ENCODE assay signal across 8 mouse cellular contexts in genomic region chr9:14614931-14615880, GRCm38 (mm10). TPM values are rescaled to one million over a fixed set of nuclear protein-coding genes. Genes with fewer than 3 reads are reported as not detected.
A peak's percentile ranks its signal among the peaks of the same experiment; 100 is the strongest.
DNase-seq lines count a peak whose midpoint lies in the region; ATAC-seq and TF ChIP-seq lines count a peak whose summit lies in the region.

No protein-coding gene starts in this region.

- peak overlapping the region; percentile 77 for H3K4me2 ChIP-seq in forebrain, embryonic 12.5 days
- H3K4me2 ChIP-seq in limb, embryonic 15.5 days: peak overlapping the region; percentile 70
- peak overlapping the region; percentile 70 for H3K4me2 ChIP-seq in midbrain, postnatal 0 days (ENCODE audit: low read depth, low read length, poor library complexity, severe bottlenecking)

- peak; percentile 83 for ATAC-seq in forebrain, embryonic 12.5 days (ENCODE audit: low FRiP score)
- peak; percentile 77; the same call in 1 of the 2 replicates for ATAC-seq in limb, embryonic 15.5 days (ENCODE audit: insufficient number of reproducible peaks, low FRiP score, low TSS enrichment, low read depth)
- peak; percentile 78 for ATAC-seq in midbrain, postnatal 0 days (ENCODE audit: low FRiP score)

- WGBS in forebrain, embryonic 12.5 days: 16% methylated on average over 21 of the region's 33 CpGs
- 10% methylated on average over 33 of the region's 33 CpGs for WGBS in hindbrain, embryonic 10.5 days
- 13% methylated on average over 27 of the region's 33 CpGs for WGBS in limb, embryonic 15.5 days
- 12% methylated on average over 31 of the region's 33 CpGs for WGBS in midbrain, postnatal 0 days

- DNase-seq in cerebellum, postnatal 14 days: peak; percentile 39 to 46
- no peak for DNase-seq in cerebellum, adult 8-10 months
- peak; percentile 61 for DNase-seq in adipocyte (ENCODE audit: low spot score)
- peak; percentile 81 for DNase-seq in hindbrain, embryonic 10.5 days (ENCODE audit: low spot score)
- DNase-seq in midbrain, postnatal 0 days (ENCODE audit: low spot score): peak; percentile 37
- no peak for DNase-seq in thymus, postnatal 14 days

- peaks cover 36% of the 10 kb centered on the region for H3K4me1 ChIP-seq in forebrain, embryonic 12.5 days
- peaks cover 42% of the 10 kb centered on the region for H3K4me1 ChIP-seq in hindbrain, embryonic 10.5 days (replicated peaks)
- H3K4me1 ChIP-seq in limb, embryonic 15.5 days: peaks cover 40% of the 10 kb centered on the region
- peaks cover 16% of the 10 kb centered on the region for H3K4me1 ChIP-seq in midbrain, postnatal 0 days (ENCODE audit: insufficient read depth, low read length)

- H3K27me3 ChIP-seq in forebrain, embryonic 12.5 days: peaks cover 7% of the 10 kb centered on the region; the same call in 1 of the 2 replicates
- H3K27me3 ChIP-seq in hindbrain, embryonic 10.5 days (ENCODE audit: insufficient read depth, poor library complexity, severe bottlenecking): peaks cover 12% of the 10 kb centered on the region; the same call in 1 of the 2 replicates
- H3K27me3 ChIP-seq in limb, embryonic 15.5 days: no peaks in the 10 kb centered on the region
- H3K27me3 ChIP-seq in midbrain, postnatal 0 days (ENCODE audit: insufficient read depth, low read length): no peaks in the 10 kb centered on the region

- peak overlapping the region; percentile 81 for H3K27ac ChIP-seq in forebrain, embryonic 12.5 days
- H3K27ac ChIP-seq in hindbrain, embryonic 10.5 days: peak overlapping the region; percentile 98
- peak overlapping the region; percentile 92 for H3K27ac ChIP-seq in limb, embryonic 15.5 days
- H3K27ac ChIP-seq in midbrain, postnatal 0 days (ENCODE audit: low read depth, low read length): peak overlapping the region; percentile 68; the same call in 1 of the 2 replicates

- TF ChIP-seq CTCF in midbrain, postnatal 0 days (IDR thresholded peaks at IDR 0.05): no peak

- peak overlapping the region; percentile 88 for H3K9ac ChIP-seq in forebrain, embryonic 12.5 days
- peak overlapping the region; percentile 67 for H3K9ac ChIP-seq in limb, embryonic 15.5 days
- peak overlapping the region; percentile 91 for H3K9ac ChIP-seq in midbrain, postnatal 0 days (replicated peaks; ENCODE audit: low read length, poor library complexity, severe bottlenecking)

- H3K36me3 ChIP-seq in forebrain, embryonic 12.5 days (replicated peaks): no peaks in the 10 kb centered on the region
- no peaks in the 10 kb centered on the region for H3K36me3 ChIP-seq in hindbrain, embryonic 10.5 days
- H3K36me3 ChIP-seq in limb, embryonic 15.5 days: no peaks in the 10 kb centered on the region
- H3K36me3 ChIP-seq in midbrain, postnatal 0 days (ENCODE audit: insufficient read depth, low read length): no peaks in the 10 kb centered on the region

- no peaks in the 10 kb centered on the region for H3K9me3 ChIP-seq in forebrain, embryonic 12.5 days
- peaks cover 3% of the 10 kb centered on the region; the same call in 1 of the 2 replicates for H3K9me3 ChIP-seq in hindbrain, embryonic 10.5 days
- H3K9me3 ChIP-seq in limb, embryonic 15.5 days: no peaks in the 10 kb centered on the region
- no peaks in the 10 kb centered on the region for H3K9me3 ChIP-seq in midbrain, postnatal 0 days (ENCODE audit: low read length)

- H3K4me3 ChIP-seq in forebrain, embryonic 12.5 days (replicated peaks): peak overlapping the region; percentile 88
- H3K4me3 ChIP-seq in hindbrain, embryonic 10.5 days: peak overlapping the region; percentile 98
- peak overlapping the region; percentile 80 for H3K4me3 ChIP-seq in limb, embryonic 15.5 days
- H3K4me3 ChIP-seq in midbrain, postnatal 0 days (ENCODE audit: low read depth, low read length): peak overlapping the region; percentile 83

RNA-seq across cellular contexts. Expression of gene Amotl1, which starts 29.6 kb away (rescaled TPM):
- 14.1 and 14.8 TPM in 2 replicates for polyA plus RNA-seq in forebrain, embryonic 12.5 days (2016; fragmentation: Nextera tagmentation; extraction: Ambion mirVana)
- 12.8 and 16.3 TPM in 2 replicates for polyA plus RNA-seq in hindbrain, embryonic 10.5 days (2016; fragmentation: Nextera tagmentation; extraction: Ambion mirVana)
- 35.3 and 36.1 TPM in 2 replicates for polyA plus RNA-seq in limb, embryonic 15.5 days (2015; fragmentation: Nextera tagmentation; extraction: Ambion mirVana)
- total RNA-seq in midbrain, postnatal 0 days (2014; rRNA removed): 26.2 and 30.8 TPM in 2 replicates
- polyA plus RNA-seq in midbrain, postnatal 0 days (2015; fragmentation: Nextera tagmentation; extraction: Ambion mirVana): 5.4 and 5.8 TPM in 2 replicates

Comparison
In these comparisons a context has a peak if more than half of its experiments do, and no peak if none do; other contexts are left out.
1. DNase-seq: peak in cerebellum, postnatal 14 days (2 of 2), adipocyte (single experiment), hindbrain, embryonic 10.5 days (single experiment) and midbrain, postnatal 0 days (single experiment); none in cerebellum, adult 8-10 months (single experiment) and thymus, postnatal 14 days (single experiment).
2. Peak in every context shown above with its lines, with median percentiles within 50 percentile points of each other: ATAC-seq, H3K27ac ChIP-seq, H3K4me2 ChIP-seq, H3K4me3 ChIP-seq and H3K9ac ChIP-seq.